Mouse (Mus musculus) kidney, postnatal 0 days (tissue): ENCODE data around the gene Rexo5. TPM values are rescaled to one million over a fixed set of nuclear protein-coding genes. Genes with fewer than 3 reads are reported as not detected.

ENCODE experiments used
- ATAC-seq: fragments of 200-750 bp; cut with Nextera tagmentation; replicated peaks from 2 replicates; pipeline ENCODE4 v1.8.0; 2017; ENCODE audit warnings: low read depth, moderate number of reproducible peaks, moderate TSS enrichment, moderate library complexity; ENCODE audit not compliant: low FRiP score
- DNase-seq: peaks from one replicate; pipeline ENCODE4 v3.0.0-alpha.2; 2016; ENCODE audit warnings: low spot score
- H3K27ac ChIP-seq: fragments of 300-500 bp; sonication (generic); 2 replicates; pipeline ENCODE4 v1.5.1; 2014; ENCODE audit warnings: mild to moderate bottlenecking
- H3K27me3 ChIP-seq: fragments of 300-500 bp; sonication (generic); 2 replicates; pipeline ENCODE4 v1.6.1; 2014; ENCODE audit warnings: low read length, mixed read lengths; ENCODE audit not compliant: insufficient read depth
- H3K36me3 ChIP-seq: fragments of 300-500 bp; sonication (generic); 2 replicates; pipeline ENCODE4 v1.6.1; 2014; ENCODE audit warnings: low read length, mixed read lengths; ENCODE audit not compliant: insufficient read depth
- H3K4me1 ChIP-seq: fragments of 300-500 bp; sonication (generic); replicated peaks from 2 replicates; pipeline ENCODE4 v1.6.1; 2014; ENCODE audit warnings: antibody characterized with exemption, low read length, mixed read lengths; ENCODE audit not compliant: insufficient read depth
- H3K4me2 ChIP-seq: fragments of 300-500 bp; sonication (generic); 2 replicates; pipeline ENCODE4 v1.6.1; 2014; ENCODE audit warnings: mild to moderate bottlenecking, low read length, moderate library complexity, mixed read lengths
- H3K4me3 ChIP-seq: fragments of 300-500 bp; sonication (generic); replicated peaks from 2 replicates; pipeline ENCODE4 v1.5.1; 2014; ENCODE audit warnings: low read depth, low read length
- H3K9ac ChIP-seq: fragments of 300-500 bp; sonication (generic); 2 replicates; pipeline ENCODE4 v1.6.1; 2014; ENCODE audit warnings: low read depth, low read length
- H3K9me3 ChIP-seq: fragments of 300-500 bp; sonication (generic); replicated peaks from 2 replicates; pipeline ENCODE4 v1.6.1; 2016; ENCODE audit warnings: low read length, inconsistent platforms, mixed read lengths
- CTCF ChIP-seq: IDR thresholded peaks from 2 replicates; pipeline ENCODE4 v1.5.1; 2016; ENCODE audit warnings: antibody characterized with exemption, low read depth, mild to moderate bottlenecking, moderate library complexity
- WGBS: fragments of 180-500 bp; shearing (Covaris S2); extraction: QIAGEN DNeasy Blood & Tissue Kit; methylation state at CpG from one replicate; pipeline ENCODE4 v1.1.7; 2014; 5-methylcytosine and 5-hydroxymethylcytosine counted together
- polyA plus RNA-seq: library from polyadenylated mRNA; unstranded; fragments of >200 nt; fragmentation: Nextera tagmentation; extraction: Ambion mirVana; gene quantifications from 2 replicates; pipeline ENCODE4 v1.2.1, GENCODE M21; 2015

The Rexo5 gene
- polyA plus RNA-seq, 1 experiment from 2014 or later: 8.5 TPM

GRCm38 (mm10) chr7:119850737-119851136, 56.9 kb downstream of the Rexo5 start:
- no peak for TF ChIP-seq CTCF
- no peak overlapping the region; the same call in 1 of the 2 replicates for H3K27ac ChIP-seq
- no peak overlapping the region for H3K4me2 ChIP-seq
- H3K9me3 ChIP-seq: no peaks in the 10 kb centered on the region
- no peaks in the 10 kb centered on the region for H3K27me3 ChIP-seq
- H3K4me3 ChIP-seq: no peak overlapping the region
- DNase-seq: no peak
- no peak overlapping the region for H3K9ac ChIP-seq
- ATAC-seq: no peak
- 64% methylated on average over 5 of the region's 5 CpGs for WGBS
- peaks cover 4% of the 10 kb centered on the region; the same call in 1 of the 2 replicates for H3K36me3 ChIP-seq
- no peaks in the 10 kb centered on the region for H3K4me1 ChIP-seq

DNA sequence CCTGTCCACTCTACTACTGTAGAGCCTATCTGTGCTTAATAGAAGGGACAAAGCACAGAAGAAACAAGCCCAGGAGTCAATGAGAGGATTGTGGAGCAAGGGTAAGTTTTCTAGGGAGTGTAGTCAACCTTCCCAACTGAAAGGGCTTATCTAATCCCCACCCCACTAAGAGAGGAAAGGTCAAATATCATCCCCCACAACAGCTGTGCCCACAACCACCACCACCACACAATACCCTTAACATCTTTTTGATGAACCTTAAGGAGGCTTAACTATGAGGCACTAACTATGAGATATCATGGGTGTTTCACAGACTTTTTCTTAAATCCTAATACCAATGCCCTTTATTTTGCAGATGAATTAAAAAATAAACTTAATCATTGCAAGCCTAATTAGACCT, 58.7 kb downstream of the Rexo5 start:
- no peak overlapping the region for H3K27ac ChIP-seq
- ATAC-seq (no peak), DNase-seq (no peak)
- H3K36me3 ChIP-seq: peaks cover 6% of the 10 kb centered on the region; the same call in 1 of the 2 replicates
- TF ChIP-seq CTCF: no peak
- no peaks in the 10 kb centered on the region for H3K4me1 ChIP-seq
- no peak overlapping the region for H3K4me2 ChIP-seq
- H3K9me3 ChIP-seq: no peaks in the 10 kb centered on the region
- H3K9ac ChIP-seq: no peak overlapping the region
- H3K4me3 ChIP-seq: no peak overlapping the region
- H3K27me3 ChIP-seq: no peaks in the 10 kb centered on the region

DNA sequence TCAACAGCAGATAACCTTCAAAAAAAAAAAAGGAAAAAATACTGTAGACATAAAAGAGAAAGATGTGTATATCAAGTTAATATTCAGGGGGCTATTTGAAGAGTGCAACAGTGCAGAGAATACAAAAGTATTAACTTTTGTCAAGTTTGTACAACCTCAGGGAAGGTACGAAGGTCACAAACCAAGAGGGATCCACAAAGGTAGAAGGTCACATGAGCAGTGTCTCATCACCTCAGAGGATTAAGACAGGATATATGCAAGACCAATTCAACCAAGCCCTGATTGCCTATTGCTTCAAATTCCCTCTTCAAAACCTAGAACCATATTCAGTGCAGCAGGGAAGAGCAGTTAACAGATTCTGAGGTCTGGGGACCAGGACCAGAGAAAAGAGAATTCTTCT, 59.4 kb downstream of the Rexo5 start:
- H3K27ac ChIP-seq: no peak overlapping the region
- TF ChIP-seq CTCF: no peak
- H3K27me3 ChIP-seq: no peaks in the 10 kb centered on the region
- no peak for ATAC-seq
- peaks cover 10% of the 10 kb centered on the region; the same call in 1 of the 2 replicates for H3K36me3 ChIP-seq
- no peak overlapping the region for H3K4me2 ChIP-seq
- H3K4me3 ChIP-seq: no peak overlapping the region
- H3K4me1 ChIP-seq: no peaks in the 10 kb centered on the region
- no peak overlapping the region for H3K9ac ChIP-seq
- no peaks in the 10 kb centered on the region for H3K9me3 ChIP-seq
- 94% methylated on average over 1 of the region's 1 CpGs for WGBS
- DNase-seq: no peak

DNA sequence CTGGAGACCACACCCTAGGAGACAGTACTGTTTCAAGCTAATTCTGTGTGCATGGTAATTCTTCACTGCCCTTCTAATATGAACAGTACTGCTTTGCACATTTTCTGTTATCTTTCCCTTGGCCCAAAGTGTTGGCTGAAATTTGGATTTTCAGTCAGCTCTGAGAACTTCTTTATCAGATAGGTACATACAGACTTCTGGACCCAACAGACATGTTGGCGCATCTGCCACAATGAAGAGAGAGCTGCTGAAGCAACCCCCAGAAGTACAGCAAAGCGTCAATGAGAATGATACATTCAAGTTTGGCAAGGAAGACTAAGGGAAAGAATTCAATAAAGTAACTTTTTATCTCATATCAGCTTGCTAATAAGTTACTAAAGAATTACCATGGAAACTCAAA, 60.6 kb downstream of the Rexo5 start:
- Histone ChIP-seq H3K9me3 (no peaks in the 10 kb centered on the region), H3K4me2 (no peak overlapping the region), H3K4me3 (no peak overlapping the region), H3K27ac (no peak overlapping the region), H3K27me3 (no peaks in the 10 kb centered on the region), H3K36me3 (peaks cover 15% of the 10 kb centered on the region; the same call in 1 of the 2 replicates), H3K4me1 (no peaks in the 10 kb centered on the region), H3K9ac (no peak overlapping the region)
- DNase-seq: no peak
- no peak for ATAC-seq
- no peak for TF ChIP-seq CTCF
- 96% methylated on average over 2 of the region's 2 CpGs for WGBS

GRCm38 (mm10) chr7:119855031-119855430, 61.2 kb downstream of the Rexo5 start:
- H3K4me2 ChIP-seq: no peak overlapping the region

DNA sequence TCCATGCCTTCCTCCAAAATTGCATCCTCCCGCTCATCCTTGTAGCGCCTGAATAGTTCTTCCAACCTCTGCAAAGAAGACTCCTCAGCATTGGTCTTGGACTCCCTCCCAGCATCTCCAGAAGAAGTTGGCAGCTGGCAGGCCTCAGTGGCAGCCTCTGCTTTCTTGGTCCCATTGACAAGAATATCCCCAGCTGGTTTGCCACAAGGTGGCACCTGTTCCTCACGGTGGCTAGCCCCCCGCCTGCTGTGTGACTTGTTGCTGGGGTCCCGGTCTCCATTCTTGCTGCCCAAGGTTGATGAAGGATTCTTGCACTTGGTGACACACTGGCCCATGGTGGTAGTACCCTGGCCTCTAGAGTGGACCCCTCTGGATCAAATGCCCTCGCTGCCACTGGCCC, 65.7 kb downstream of the Rexo5 start:
- Histone ChIP-seq H3K27me3 (no peaks in the 10 kb centered on the region), H3K9ac (no peak overlapping the region), H3K4me1 (no peaks in the 10 kb centered on the region), H3K4me2 (no peak overlapping the region), H3K36me3 (peaks cover 14% of the 10 kb centered on the region; the same call in 1 of the 2 replicates), H3K4me3 (no peak overlapping the region), H3K9me3 (no peaks in the 10 kb centered on the region), H3K27ac (no peak overlapping the region)
- peak; percentile 48 for TF ChIP-seq CTCF
- WGBS: 84% methylated on average over 6 of the region's 6 CpGs
- no peak for DNase-seq
- no peak for ATAC-seq

More at GRCm38 (mm10) chr7:119855031-119855430, 61.2 kb downstream of the Rexo5 start:
- Histone ChIP-seq H3K27ac (no peak overlapping the region), H3K9ac (no peak overlapping the region), H3K9me3 (no peaks in the 10 kb centered on the region), H3K36me3 (peaks cover 17% of the 10 kb centered on the region; the same call in 1 of the 2 replicates), H3K4me1 (no peaks in the 10 kb centered on the region), H3K27me3 (no peaks in the 10 kb centered on the region), H3K4me3 (no peak overlapping the region)
- no peak for DNase-seq
- no peak for TF ChIP-seq CTCF
- no peak for ATAC-seq

GRCm38 (mm10) chr7:119860116-119860515, 66.3 kb downstream of the Rexo5 start:
- Histone ChIP-seq H3K9me3 (no peaks in the 10 kb centered on the region), H3K27me3 (no peaks in the 10 kb centered on the region), H3K4me1 (no peaks in the 10 kb centered on the region), H3K4me2 (no peak overlapping the region), H3K9ac (no peak overlapping the region), H3K36me3 (peaks cover 14% of the 10 kb centered on the region; the same call in 1 of the 2 replicates), H3K4me3 (no peak overlapping the region), H3K27ac (no peak overlapping the region)
- WGBS: 88% methylated on average over 3 of the region's 3 CpGs
- ATAC-seq (no peak), DNase-seq (no peak)
- no peak for TF ChIP-seq CTCF
